Mouse (Mus musculus) cerebellum, adult 2 months (tissue): ENCODE measurements around the gene Lrrc7.

ENCODE experiments used
- CTCF ChIP-seq: fragments of 200-500 bp; IDR thresholded peaks from 2 replicates; pipeline ENCODE4 v1.5.1; 2011; ENCODE audit warnings: low read depth, mild to moderate bottlenecking, control low read depth, low read length, moderate library complexity, borderline replicate concordance; ENCODE audit not compliant: insufficient read depth
- POLR2A ChIP-seq: fragments of 200-500 bp; IDR thresholded peaks from 2 replicates; pipeline ENCODE4 v1.6.1; 2011; ENCODE audit warnings: low read length, control low read depth, borderline replicate concordance; ENCODE audit not compliant: insufficient read depth

GRCm38 (mm10) chr3:158035866-158036265 is 526.2 kb downstream of the Lrrc7 start:
- no peak for TF ChIP-seq CTCF
- TF ChIP-seq POLR2A = no peak
